Mouse (Mus musculus) embryonic stem cell, embryonic (primary cell): ENCODE data around the gene Obox5.
"Not testable (repeated sequence)": the region's sequence is repeated elsewhere in the genome, so short reads cannot be mapped to it uniquely, and the experiment has no call there.

Experiments used
- CTCF ChIA-PET, 4 experiments: fragments of 300-600 bp in 2 of 4; fragments of 350-600 bp in 2 of 4; sonication (Branson Sonifier 250); formaldehyde crosslinking; loops; one replicate each; lab custom pipeline; 2022; ENCODE audit warnings: inconsistent platforms in 2 of 4; lab: Charles Lee
- POLR2A ChIA-PET, 4 experiments: fragments of 300-600 bp in 2 of 4; fragments of 350-600 bp in 2 of 4; sonication (Branson Sonifier 250); formaldehyde crosslinking; loops; one replicate each; lab custom pipeline; 2022; ENCODE audit warnings: antibody characterized with exemption in 4 of 4, inconsistent platforms in 1 of 4; lab: Charles Lee

Gene Obox5

GRCm38 (mm10) chr7:15749831-15750230 lies at the start of gene Obox5:
Gene Obox5 (plus strand): TSS chr7:15750131.
- POLR2A ChIA-PET = not testable (repeated sequence)

DNA sequence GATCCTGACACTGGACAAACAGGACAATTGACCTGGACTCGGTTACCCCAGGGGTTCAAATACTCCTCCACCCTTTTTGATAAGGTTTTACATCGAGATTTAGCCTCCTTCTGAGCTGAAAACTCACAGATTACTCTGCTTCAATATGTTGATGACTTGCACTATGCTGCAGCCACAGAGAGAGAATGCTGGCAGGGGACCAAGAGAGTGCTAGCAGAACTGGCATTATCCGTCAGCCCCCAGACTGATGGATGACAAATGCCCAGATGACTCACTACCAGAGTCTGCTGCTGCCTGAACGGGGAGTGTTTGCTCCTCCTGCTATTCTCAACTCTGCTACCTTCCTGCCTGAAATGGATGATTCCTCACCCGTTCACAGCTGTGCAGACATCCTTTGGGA lies 635 bp upstream of the Obox5 start:
- POLR2A ChIA-PET, CTCF ChIA-PET: not testable (repeated sequence)

More at GRCm38 (mm10) chr7:15749831-15750230, at the start of gene Obox5:
- CTCF ChIA-PET = not testable (repeated sequence)
